Mouse (Mus musculus) C2C12 (cell line): Measurements from ENCODE around the gene Ifnar2.

Experiments used
- CTCF ChIP-seq: IDR thresholded peaks from one replicate; pipeline ENCODE4 v1.5.1; 2011; ENCODE audit not compliant: control insufficient read depth, insufficient read depth, insufficient read length
- MYOD1 ChIP-seq: IDR thresholded peaks from one replicate; pipeline ENCODE4 v1.6.1; 2011; ENCODE audit warnings: low read depth; ENCODE audit not compliant: control insufficient read depth, insufficient read length
- USF1 ChIP-seq: IDR thresholded peaks from one replicate; pipeline ENCODE4 v1.6.1; 2011; ENCODE audit warnings: low read depth, mild to moderate bottlenecking, control low read depth, moderate library complexity

GRCm38 (mm10) chr16:91358555-91358954, 14.0 kb upstream of the Ifnar2 start:
- TF ChIP-seq CTCF: no peak
- no peak for TF ChIP-seq USF1
- no peak for TF ChIP-seq MYOD1
